Mouse (Mus musculus): Measurements from ENCODE around the gene Ryr1. TPM values are rescaled to one million over a fixed set of nuclear protein-coding genes. Genes with fewer than 3 reads are reported as not detected.
"Not testable (repeated sequence)": the region's sequence is repeated elsewhere in the genome, so short reads cannot be mapped to it uniquely, and the experiment has no call there.

Gene Ryr1
- polyA plus RNA-seq, 1 experiment, result 9.5 TPM

DNA sequence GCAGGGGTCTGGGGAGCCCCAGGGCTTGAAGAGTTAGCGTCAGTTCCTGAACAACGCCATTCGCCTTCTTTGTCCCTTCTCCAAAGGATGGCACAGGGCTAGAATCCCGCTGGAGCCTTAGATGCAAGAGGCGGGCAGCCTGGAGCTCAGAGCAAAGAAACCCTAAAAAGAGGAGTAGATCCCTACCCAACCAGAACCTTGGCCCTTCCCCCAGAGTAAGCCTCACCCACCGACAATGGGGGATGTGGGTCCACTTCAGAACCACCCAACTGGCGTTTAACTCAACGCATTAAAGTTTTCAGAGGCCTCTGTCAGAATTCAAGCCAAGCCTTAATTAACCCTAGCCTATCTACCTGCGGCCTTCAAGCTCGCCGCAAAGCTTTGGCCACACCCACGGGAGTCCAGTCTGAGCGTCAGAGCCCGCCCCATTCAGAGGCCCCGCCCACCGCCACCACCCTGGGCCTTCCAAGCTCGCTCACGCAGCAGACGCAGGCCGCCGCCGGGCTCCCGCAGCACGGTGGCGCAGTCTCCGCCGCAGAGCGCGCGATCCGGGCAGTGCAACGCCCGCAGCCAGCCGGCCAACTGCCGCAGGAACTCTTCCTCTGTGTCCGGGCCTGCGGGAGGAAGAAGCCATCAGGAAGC is 30.3 kb upstream of the Ryr1 start:
- 6% methylated on average over 37 of the region's 37 CpGs for WGBS
- peak; percentile 93 to 94 for DNase-seq
- H3K27ac ChIP-seq (ENCODE audit: insufficient read depth, low read length), result peak overlapping the region; percentile 78

GRCm38 (mm10) chr7:29154018-29154720 is 29.2 kb upstream of the Ryr1 start:
- H3K27me3 ChIP-seq (ENCODE audit: control insufficient read depth, insufficient read depth, low read length), result no peaks in the 10 kb centered on the region
- TF ChIP-seq POLR2A (IDR thresholded peaks at IDR 0.05; ENCODE audit: borderline replicate concordance, insufficient read depth, low read length) (no peak), CTCF (IDR thresholded peaks at IDR 0.05; ENCODE audit: borderline replicate concordance, insufficient read depth, low read depth, low read length) (no peak)
- WGBS, result 94% methylated on average over 14 of the region's 14 CpGs

More for the DNA sequence above, 30.3 kb upstream of the Ryr1 start:
- Histone ChIP-seq H3K4me3 (replicated peaks; ENCODE audit: insufficient read depth, low read depth, low read length) (peak overlapping the region; percentile 66), H3K4me1 (ENCODE audit: control insufficient read depth, insufficient read depth, low read length) (peaks cover 10% of the 10 kb centered on the region), H3K27me3 (ENCODE audit: control insufficient read depth, insufficient read depth, low read length) (no peaks in the 10 kb centered on the region)
- TF ChIP-seq POLR2A (IDR thresholded peaks at IDR 0.05; ENCODE audit: borderline replicate concordance, insufficient read depth, low read length) (peak; percentile 75), CTCF (IDR thresholded peaks at IDR 0.05; ENCODE audit: borderline replicate concordance, insufficient read depth, low read depth, low read length) (no peak)

DNA sequence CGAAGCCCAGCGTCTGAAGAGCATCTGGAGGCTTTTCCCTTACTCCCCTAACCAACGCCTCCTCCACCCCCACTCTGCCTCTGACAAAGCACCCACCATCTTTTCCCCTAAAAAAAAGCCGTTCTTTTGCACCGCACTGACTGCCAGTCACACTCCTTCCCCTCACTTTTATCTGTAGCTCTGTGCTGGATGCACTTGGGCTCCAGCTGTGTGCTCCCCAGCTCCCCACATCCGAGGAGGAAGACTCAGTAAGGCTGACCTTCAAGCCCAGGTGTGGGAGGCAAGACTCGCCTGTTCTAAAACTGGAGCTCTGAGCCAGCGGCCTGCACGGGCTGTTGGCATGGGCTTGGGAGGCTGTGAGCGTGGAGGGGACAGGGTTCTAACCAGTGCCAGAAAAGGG is 26.5 kb upstream of the Ryr1 start:
- no peak overlapping the region for H3K27ac ChIP-seq (ENCODE audit: insufficient read depth, low read length)
- no peaks in the 10 kb centered on the region for H3K27me3 ChIP-seq (ENCODE audit: control insufficient read depth, insufficient read depth, low read length)
- no peak overlapping the region for H3K4me3 ChIP-seq (replicated peaks; ENCODE audit: insufficient read depth, low read depth, low read length)
- TF ChIP-seq CTCF (IDR thresholded peaks at IDR 0.05; ENCODE audit: borderline replicate concordance, insufficient read depth, low read depth, low read length), result no peak
- TF ChIP-seq POLR2A (IDR thresholded peaks at IDR 0.05; ENCODE audit: borderline replicate concordance, insufficient read depth, low read length), result no peak
- DNase-seq, result no peak
- peaks cover 6% of the 10 kb centered on the region; the same call in 1 of the 2 replicates for H3K4me1 ChIP-seq (ENCODE audit: control insufficient read depth, insufficient read depth, low read length)
- WGBS, result 54% methylated on average over 10 of the region's 10 CpGs

More at GRCm38 (mm10) chr7:29154018-29154720, 29.2 kb upstream of the Ryr1 start:
- H3K4me1 ChIP-seq (ENCODE audit: control insufficient read depth, insufficient read depth, low read length), result peaks cover 10% of the 10 kb centered on the region
- H3K27ac ChIP-seq (ENCODE audit: insufficient read depth, low read length), result no peak overlapping the region
- H3K4me3 ChIP-seq (replicated peaks; ENCODE audit: insufficient read depth, low read depth, low read length), result no peak overlapping the region
- no peak for DNase-seq

- Histone ChIP-seq H3K4me1 (ENCODE audit: control insufficient read depth, insufficient read depth, low read length) (no peaks in the 10 kb centered on the region), H3K27me3 (ENCODE audit: control insufficient read depth, insufficient read depth, low read length) (no peaks in the 10 kb centered on the region), H3K4me3 (replicated peaks; ENCODE audit: insufficient read depth, low read depth, low read length) (no peak overlapping the region), H3K27ac (ENCODE audit: insufficient read depth, low read length) (no peak overlapping the region)
- no peak for DNase-seq
- TF ChIP-seq POLR2A (IDR thresholded peaks at IDR 0.05; ENCODE audit: borderline replicate concordance, insufficient read depth, low read length) (no peak), CTCF (IDR thresholded peaks at IDR 0.05; ENCODE audit: borderline replicate concordance, insufficient read depth, low read depth, low read length) (no peak)
- 86% methylated on average over 15 of the region's 15 CpGs for WGBS
These were observed 23.8 kb upstream of the Ryr1 start for GRCm38 (mm10) chr7:29148771-29149170.

GRCm38 (mm10) chr7:29146625-29147367 is 21.8 kb upstream of the Ryr1 start:
- no peak for TF ChIP-seq POLR2A (IDR thresholded peaks at IDR 0.05; ENCODE audit: borderline replicate concordance, insufficient read depth, low read length)
- no peak for TF ChIP-seq CTCF (IDR thresholded peaks at IDR 0.05; ENCODE audit: borderline replicate concordance, insufficient read depth, low read depth, low read length)
- Histone ChIP-seq H3K27ac (ENCODE audit: insufficient read depth, low read length) (no peak overlapping the region), H3K27me3 (ENCODE audit: control insufficient read depth, insufficient read depth, low read length) (no peaks in the 10 kb centered on the region), H3K4me1 (ENCODE audit: control insufficient read depth, insufficient read depth, low read length) (no peaks in the 10 kb centered on the region), H3K4me3 (replicated peaks; ENCODE audit: insufficient read depth, low read depth, low read length) (no peak overlapping the region)
- no peak for DNase-seq
- 81% methylated on average over 7 of the region's 7 CpGs for WGBS

GRCm38 (mm10) chr7:29144006-29144405 is 19.0 kb upstream of the Ryr1 start:
- WGBS, result 85% methylated on average over 4 of the region's 4 CpGs
- no peak for DNase-seq
- Histone ChIP-seq H3K4me1 (ENCODE audit: control insufficient read depth, insufficient read depth, low read length) (no peaks in the 10 kb centered on the region), H3K27me3 (ENCODE audit: control insufficient read depth, insufficient read depth, low read length) (no peaks in the 10 kb centered on the region), H3K27ac (ENCODE audit: insufficient read depth, low read length) (no peak overlapping the region), H3K4me3 (replicated peaks; ENCODE audit: insufficient read depth, low read depth, low read length) (no peak overlapping the region)
- TF ChIP-seq POLR2A (IDR thresholded peaks at IDR 0.05; ENCODE audit: borderline replicate concordance, insufficient read depth, low read length), result no peak

GRCm38 (mm10) chr7:29141416-29141815 is 16.4 kb upstream of the Ryr1 start:
- WGBS, result 84% methylated on average over 8 of the region's 8 CpGs
- H3K4me3 ChIP-seq (replicated peaks; ENCODE audit: insufficient read depth, low read depth, low read length), result no peak overlapping the region
- DNase-seq, result no peak
- H3K27me3 ChIP-seq (ENCODE audit: control insufficient read depth, insufficient read depth, low read length), result no peaks in the 10 kb centered on the region; the same call in 1 of the 2 replicates
- H3K27ac ChIP-seq (ENCODE audit: insufficient read depth, low read length), result no peak overlapping the region
- H3K4me1 ChIP-seq (ENCODE audit: control insufficient read depth, insufficient read depth, low read length), result no peaks in the 10 kb centered on the region
- TF ChIP-seq POLR2A (IDR thresholded peaks at IDR 0.05; ENCODE audit: borderline replicate concordance, insufficient read depth, low read length) (no peak), CTCF (IDR thresholded peaks at IDR 0.05; ENCODE audit: borderline replicate concordance, insufficient read depth, low read depth, low read length) (no peak)

DNA sequence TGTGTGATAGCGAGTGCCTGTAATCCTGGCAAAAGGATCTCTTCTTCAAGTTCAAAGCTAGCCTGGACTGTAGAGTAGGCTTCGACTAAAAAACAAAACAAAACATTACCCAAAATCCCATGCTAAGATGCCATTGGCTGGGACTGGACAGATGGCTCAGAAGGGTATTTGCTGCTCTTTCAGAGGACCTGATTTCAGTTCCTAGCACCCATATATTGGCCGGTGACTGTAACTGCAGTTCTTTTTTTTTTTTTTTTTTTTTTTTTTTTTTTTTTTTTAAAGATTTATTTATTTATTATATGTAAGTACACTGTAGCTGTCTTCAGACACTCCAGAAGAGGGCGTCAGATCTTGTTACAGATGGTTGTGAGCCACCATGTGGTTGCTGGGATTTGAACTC is 14.3 kb upstream of the Ryr1 start:
- not testable (repeated sequence) for DNase-seq; H3K27ac ChIP-seq (ENCODE audit: insufficient read depth, low read length); H3K4me3 ChIP-seq (replicated peaks; ENCODE audit: insufficient read depth, low read depth, low read length); H3K4me1 ChIP-seq (ENCODE audit: control insufficient read depth, insufficient read depth, low read length); H3K27me3 ChIP-seq (ENCODE audit: control insufficient read depth, insufficient read depth, low read length)
- 92% methylated on average over 3 of the region's 4 CpGs for WGBS
